Comparison of ENCODE assay signal across 10 mouse cellular contexts in the genomic region with DNA sequence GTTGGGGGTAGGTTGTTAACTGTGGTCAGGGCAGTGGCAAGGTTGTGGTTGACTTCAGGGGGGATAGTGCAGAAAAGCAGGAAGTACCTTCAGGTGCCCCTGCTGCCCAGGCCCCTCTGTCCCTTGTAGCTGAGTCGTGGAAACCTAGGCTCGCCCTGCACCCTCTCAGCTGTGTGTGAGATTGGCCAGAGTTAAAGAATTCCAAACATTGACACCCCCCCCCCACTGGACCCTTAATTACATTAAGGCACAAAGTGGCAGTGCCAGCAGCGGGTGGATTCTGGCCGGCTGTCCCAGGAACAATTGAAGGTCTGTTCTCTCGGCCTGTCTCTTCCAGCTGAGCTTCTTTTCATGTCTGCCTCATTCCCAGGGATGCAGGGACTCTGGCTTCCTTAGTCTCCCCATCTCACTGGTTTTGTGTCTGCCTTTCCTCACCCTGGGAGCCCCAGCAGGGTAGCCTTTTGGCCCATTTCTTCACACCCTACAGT. TPM values are rescaled to one million over a fixed set of nuclear protein-coding genes. Genes with fewer than 3 reads are reported as not detected.
DNase-seq lines count a peak whose midpoint lies in the region; ATAC-seq lines count a peak whose summit lies in the region.
"Had no signal": no experiment of that assay in that cellular context is flagged by ENCODE, and none has a peak within 500 bp of the region (broad histone marks: within the 10 kb centered on the region; RNA-seq: fewer than 3 reads in every experiment).

No protein-coding gene starts in this region.

- 10% methylated on average over 5 of the region's 5 CpGs for WGBS in embryonic facial prominence, embryonic 10.5 days
- WGBS in hindbrain, embryonic 11.5 days, result 16% methylated on average over 5 of the region's 5 CpGs
- 11% methylated on average over 5 of the region's 5 CpGs for whole genome bisulfite sequencing in midbrain, embryonic 13.5 days

- H3K27me3 ChIP-seq in embryonic facial prominence, embryonic 10.5 days (replicated peaks; ENCODE audit: low read depth, poor library complexity, severe bottlenecking), result no peaks in the 10 kb centered on the region
- H3K27me3 ChIP-seq in hindbrain, embryonic 11.5 days (ENCODE audit: control insufficient read depth, insufficient read depth, low read length), result no peaks in the 10 kb centered on the region
- H3K27me3 ChIP-seq in midbrain, embryonic 13.5 days, result no peaks in the 10 kb centered on the region

- H3K36me3 ChIP-seq in embryonic facial prominence, embryonic 10.5 days (replicated peaks), result peaks cover 6% of the 10 kb centered on the region
- 0 out of 2 replicates have a peak, but pooled peaks cover 2% of the 10 kb centered on the region for H3K36me3 ChIP-seq in hindbrain, embryonic 11.5 days (ENCODE audit: control insufficient read depth, insufficient read depth, low read length)
- H3K36me3 ChIP-seq in midbrain, embryonic 13.5 days, result no peaks in the 10 kb centered on the region

- H3K9me3 ChIP-seq in embryonic facial prominence, embryonic 10.5 days, result no peaks in the 10 kb centered on the region
- H3K9me3 ChIP-seq in hindbrain, embryonic 11.5 days (ENCODE audit: control insufficient read depth, low read length), result no peaks in the 10 kb centered on the region
- no peaks in the 10 kb centered on the region for H3K9me3 ChIP-seq in midbrain, embryonic 13.5 days

- H3K4me3 ChIP-seq in embryonic facial prominence, embryonic 10.5 days, result no peak overlapping the region
- H3K4me3 ChIP-seq in hindbrain, embryonic 11.5 days (ENCODE audit: low read depth, low read length), result no peak overlapping the region
- no peak overlapping the region for H3K4me3 ChIP-seq in midbrain, embryonic 13.5 days (replicated peaks)

- no peak overlapping the region for H3K4me2 ChIP-seq in hindbrain, embryonic 11.5 days (replicated peaks; ENCODE audit: low read depth, low read length)
- no peak overlapping the region for H3K4me2 ChIP-seq in midbrain, embryonic 13.5 days (replicated peaks)

- DNase-seq in layer of hippocampus, adult 11-12 months (ENCODE audit: low spot score), result peak; percentile 37
- no peak for DNase-seq in layer of hippocampus, adult 9-10 months (ENCODE audit: low spot score)
- peak; percentile 51 for DNase-seq in embryonic facial prominence, embryonic 10.5 days (ENCODE audit: low spot score)
- peak; percentile 42 for DNase-seq in hindbrain, embryonic 11.5 days (ENCODE audit: low spot score)
- no peak for DNase-seq in ovary, postnatal 14 days (ENCODE audit: low spot score)
- DNase-seq in heart, postnatal 25 days (ENCODE audit: low spot score), result no peak
- DNase-seq: adrenal gland, adult 8-10 months; heart, postnatal 10 days had no signal

- peaks cover 60% of the 10 kb centered on the region for H3K4me1 ChIP-seq in embryonic facial prominence, embryonic 10.5 days
- H3K4me1 ChIP-seq in hindbrain, embryonic 11.5 days (replicated peaks; ENCODE audit: control insufficient read depth, insufficient read depth, low read length), result 0 out of 2 replicates have a peak, but pooled peaks cover 9% of the 10 kb centered on the region
- peaks cover 50% of the 10 kb centered on the region for H3K4me1 ChIP-seq in midbrain, embryonic 13.5 days (replicated peaks)

- ATAC-seq in hindbrain, embryonic 11.5 days (ENCODE audit: low FRiP score), result no peak; the same call in 1 of the 2 replicates
- peak; percentile 79; the same call in 1 of the 2 replicates for ATAC-seq in midbrain, embryonic 13.5 days
- ATAC-seq in erythroblast, adult 5-6 weeks (replicated peaks; ENCODE audit: low FRiP score, poor library complexity, severe bottlenecking), result no peak

- H3K27ac ChIP-seq in embryonic facial prominence, embryonic 10.5 days (replicated peaks), result peak overlapping the region; percentile 71
- peak overlapping the region; percentile 56 for H3K27ac ChIP-seq in hindbrain, embryonic 11.5 days (ENCODE audit: low read depth, low read length)
- H3K27ac ChIP-seq in midbrain, embryonic 13.5 days, result peak overlapping the region; percentile 76

- intact Hi-C loops in heart, postnatal 25 days (cut with DNase I), result no loop called here

- H3K9ac ChIP-seq in hindbrain, embryonic 11.5 days (ENCODE audit: low read depth, low read length), result no peak overlapping the region
- no peak overlapping the region for H3K9ac ChIP-seq in midbrain, embryonic 13.5 days (replicated peaks)

RNA-seq across cellular contexts. Expression of a gene that starts 28.5 kb away (rescaled TPM):
- polyA plus RNA-seq in embryonic facial prominence, embryonic 10.5 days (2016; fragmentation: Nextera tagmentation; extraction: Ambion mirVana), result 20.8 and 21.9 TPM in 2 replicates
- polyA plus RNA-seq in hindbrain, embryonic 11.5 days (2014; fragmentation: Nextera tagmentation; extraction: Ambion mirVana), result 17.6 TPM in 2 replicates
- 40.6 and 46.1 TPM in 2 replicates for polyA plus RNA-seq in midbrain, embryonic 13.5 days (2015; fragmentation: Nextera tagmentation; extraction: Ambion mirVana)
- 10 to 100 TPM; 50.4 to 55.1 TPM for total RNA-seq in heart, postnatal 25 days (2021)
- 2.7 TPM in 1 of 2 replicates, not detected in the other for total RNA-seq in erythroblast, adult 5-6 weeks (2015; ENCODE audit: low replicate concordance)
- 0.98 TPM in 1 of 2 replicates, not detected in the other for total RNA-seq in erythroblast, adult 5-6 weeks (2017; ENCODE audit: low replicate concordance)

RNA-seq across cellular contexts. Expression of a gene that starts 58.3 kb away (rescaled TPM):
- 59.4 and 60.0 TPM in 2 replicates for polyA plus RNA-seq in embryonic facial prominence, embryonic 10.5 days (2016; fragmentation: Nextera tagmentation; extraction: Ambion mirVana)
- polyA plus RNA-seq in hindbrain, embryonic 11.5 days (2014; fragmentation: Nextera tagmentation; extraction: Ambion mirVana), result 77.7 and 80.7 TPM in 2 replicates
- polyA plus RNA-seq in midbrain, embryonic 13.5 days (2015; fragmentation: Nextera tagmentation; extraction: Ambion mirVana), result 67.2 and 70.1 TPM in 2 replicates
- total RNA-seq in heart, postnatal 25 days (2021), result 10 to 100 TPM; 40.7 to 45.3 TPM
- 15.8 and 23.4 TPM in 2 replicates for total RNA-seq in erythroblast, adult 5-6 weeks (2015; ENCODE audit: low replicate concordance)
- 7.9 and 11.7 TPM in 2 replicates for total RNA-seq in erythroblast, adult 5-6 weeks (2017; ENCODE audit: low replicate concordance)

Comparison
In these comparisons a context has a peak if more than half of its experiments do, and no peak if none do; other contexts are left out.
1. DNase-seq: peak in layer of hippocampus, adult 11-12 months (single experiment), embryonic facial prominence, embryonic 10.5 days (single experiment) and hindbrain, embryonic 11.5 days (single experiment); none in layer of hippocampus, adult 9-10 months (single experiment), ovary, postnatal 14 days (single experiment) and heart, postnatal 25 days (single experiment).
2. Peak in every context shown above with its lines, with median percentiles within 50 percentile points of each other: H3K27ac ChIP-seq.